Mouse (Mus musculus): ENCODE measurements around the gene Trpt1.
"Not testable (repeated sequence)": the region's sequence is repeated elsewhere in the genome, so short reads cannot be mapped to it uniquely, and the experiment has no call there.

Gene Trpt1

GRCm38 (mm10) chr19:6975537-6976521, 20.1 kb upstream of the Trpt1 start, which contains the start of gene Plcb3:
Plcb3 (minus strand) TSS chr19:6976470.
- DNase-seq (ENCODE audit: low spot score): peak; percentile 65

DNA sequence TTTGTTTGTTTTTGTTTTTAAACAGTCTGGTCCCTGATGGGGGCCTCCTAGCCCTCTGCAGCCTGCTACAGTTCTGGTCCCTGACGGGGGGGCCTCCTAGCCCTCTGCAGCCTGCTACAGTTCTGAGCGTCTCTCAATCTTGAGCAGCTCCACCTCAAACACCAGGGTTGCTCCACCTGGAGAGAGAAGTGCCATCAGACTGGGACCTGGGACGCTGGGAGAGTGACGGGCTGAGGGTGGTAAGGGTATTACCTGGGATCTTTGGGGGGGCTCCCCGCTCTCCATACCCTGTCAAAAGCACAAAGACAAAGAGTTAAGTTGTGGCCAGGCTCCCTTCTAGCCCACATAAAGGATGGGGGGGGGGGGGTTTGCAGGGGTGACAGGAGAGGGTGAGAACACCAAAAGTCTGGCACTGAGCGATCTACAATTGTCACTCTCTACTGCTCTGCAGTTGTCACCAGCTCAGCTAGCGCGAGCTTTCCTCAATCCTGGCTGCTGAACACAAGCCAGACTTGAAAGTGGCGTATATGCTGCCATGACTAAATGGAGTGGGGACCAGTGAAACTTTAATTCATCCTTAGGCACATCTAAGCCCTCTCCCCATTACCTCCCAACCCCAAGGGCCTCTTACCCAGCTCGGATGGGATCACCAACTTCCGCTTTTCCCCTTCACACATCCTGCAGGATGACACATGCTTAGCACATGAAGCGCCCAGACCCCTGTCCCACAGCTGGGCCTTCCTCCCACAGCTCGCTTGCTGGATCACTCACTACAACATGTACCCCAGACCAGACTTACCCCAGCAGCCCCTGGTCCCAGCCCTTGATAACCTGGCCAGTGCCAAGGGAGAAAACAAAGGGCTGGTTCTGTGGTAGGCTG, 17.9 kb upstream of the Trpt1 start:
- no peak for DNase-seq (ENCODE audit: low spot score)

GRCm38 (mm10) chr19:6978639-6978974, 17.3 kb upstream of the Trpt1 start:
- no peak for DNase-seq (ENCODE audit: low spot score)

- DNase-seq (ENCODE audit: low spot score): no peak
Measured at GRCm38 (mm10) chr19:6979001-6979479, 16.9 kb upstream of the Trpt1 start.

DNA sequence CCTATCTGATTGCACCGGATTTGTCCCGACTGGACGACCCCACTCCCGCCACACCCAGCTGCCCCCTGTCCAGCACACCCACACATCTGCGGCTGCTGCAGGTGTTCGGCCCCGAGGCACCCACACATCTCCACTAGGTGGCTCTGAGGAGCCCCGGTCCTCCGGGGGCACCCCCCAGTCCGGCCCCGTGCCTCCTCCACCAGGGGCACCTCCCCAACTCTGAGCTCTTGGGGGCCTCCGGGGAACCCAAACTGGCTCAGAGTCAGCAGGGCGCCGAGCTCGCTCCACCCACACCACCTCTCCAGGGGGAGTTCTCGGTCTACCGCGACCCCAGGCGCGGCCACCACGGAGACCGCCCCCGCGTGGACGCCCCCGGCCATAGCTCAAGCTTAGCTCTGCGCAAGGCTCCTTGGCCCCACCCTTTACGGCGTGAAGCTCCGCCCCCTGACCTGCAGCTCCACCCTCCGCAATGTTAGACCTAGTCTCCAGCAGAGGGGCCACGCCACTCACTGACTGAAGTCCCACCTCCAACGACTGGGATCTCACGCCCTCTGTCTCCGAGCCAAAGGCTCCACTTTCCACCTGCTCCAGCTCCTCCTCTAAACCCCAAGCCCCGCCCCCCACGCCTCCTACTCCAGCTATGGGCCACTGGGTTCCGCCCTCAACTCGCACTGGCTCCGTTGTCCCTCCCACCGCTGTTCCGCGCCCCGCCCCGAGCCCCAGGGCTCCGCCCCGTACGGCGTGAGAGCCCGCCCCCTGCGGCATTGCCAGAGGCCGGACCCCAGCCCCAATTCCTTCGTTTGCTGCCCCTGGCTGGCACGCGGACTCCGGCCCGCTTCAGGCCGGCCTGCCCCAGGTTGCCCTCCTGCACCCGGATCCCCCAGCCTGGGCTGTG, 16.2 kb upstream of the Trpt1 start:
- DNase-seq (ENCODE audit: low spot score): peak; percentile 100

DNA sequence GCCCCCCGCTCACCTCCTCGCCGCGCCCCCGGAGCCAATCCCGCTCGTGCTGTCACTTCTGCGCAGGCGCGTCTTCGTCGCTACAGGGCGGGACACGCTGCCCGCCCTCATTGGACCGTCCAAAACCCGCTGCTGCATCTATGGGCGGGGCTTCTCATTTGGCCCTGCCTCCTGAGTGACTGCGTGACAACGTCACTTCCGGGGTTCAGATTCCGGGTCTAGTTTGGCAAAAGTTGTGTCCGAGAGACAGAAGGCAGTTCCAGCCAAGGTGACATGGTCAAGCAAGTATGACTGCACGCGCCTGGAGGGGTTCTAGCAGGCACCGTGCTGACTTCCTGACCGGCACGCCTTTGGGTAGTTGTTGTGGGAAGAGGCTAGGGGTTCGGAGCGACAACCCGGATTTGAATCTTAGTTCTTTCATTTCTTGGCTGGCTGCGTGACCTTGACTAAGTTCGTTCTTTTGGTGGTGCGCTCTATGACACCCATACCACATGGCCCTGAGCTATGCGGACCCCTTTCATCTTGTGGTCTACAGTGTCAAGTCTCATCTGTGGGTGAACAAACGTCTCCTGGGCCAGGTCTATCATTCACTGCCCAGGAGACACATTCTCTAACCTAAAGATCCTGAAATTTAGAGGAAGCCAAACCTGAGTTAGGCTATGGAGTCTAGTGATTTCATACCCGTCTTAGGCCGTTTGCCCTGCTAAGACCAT, 15.4 kb upstream of the Trpt1 start, which contains the start of gene Fkbp2:
Gene Fkbp2, minus strand, starts transcription at position 121 of the 713 bp plus-strand sequence.
- peak; percentile 99 for DNase-seq (ENCODE audit: low spot score)

DNA sequence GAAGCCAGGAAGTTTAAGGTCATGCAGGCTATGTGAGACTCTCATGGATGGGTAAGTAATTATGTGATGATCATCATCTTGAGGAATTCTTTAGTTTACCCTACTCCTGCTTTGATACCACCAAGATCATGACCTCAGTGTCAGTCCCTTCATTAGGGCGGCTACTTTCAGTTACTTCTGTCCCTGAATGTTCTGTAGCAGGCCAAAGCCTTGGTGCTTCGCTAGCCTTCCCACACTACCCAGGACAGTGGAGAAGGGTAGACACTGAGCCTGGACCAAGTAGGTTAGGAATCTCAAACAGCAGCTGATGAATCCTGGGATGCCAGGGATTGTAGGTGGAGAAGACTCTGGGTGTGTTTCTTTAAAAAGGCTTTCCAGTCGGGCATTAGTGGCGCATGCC, 14.5 kb upstream of the Trpt1 start:
- no peak for DNase-seq (ENCODE audit: low spot score)

GRCm38 (mm10) chr19:6983621-6984020, 12.3 kb upstream of the Trpt1 start:
- DNase-seq (ENCODE audit: low spot score): no peak

GRCm38 (mm10) chr19:6985300-6985699, 10.6 kb upstream of the Trpt1 start:
- DNase-seq (ENCODE audit: low spot score): no peak

- no peak for DNase-seq (ENCODE audit: low spot score)
Measured at GRCm38 (mm10) chr19:6985951-6986708, 9.8 kb upstream of the Trpt1 start.

GRCm38 (mm10) chr19:6987061-6987903, 8.6 kb upstream of the Trpt1 start, which contains the start of gene Vegfb:
Vegfb (minus strand) TSS chr19:6987651.
- DNase-seq (ENCODE audit: low spot score): peak; percentile 54

DNA sequence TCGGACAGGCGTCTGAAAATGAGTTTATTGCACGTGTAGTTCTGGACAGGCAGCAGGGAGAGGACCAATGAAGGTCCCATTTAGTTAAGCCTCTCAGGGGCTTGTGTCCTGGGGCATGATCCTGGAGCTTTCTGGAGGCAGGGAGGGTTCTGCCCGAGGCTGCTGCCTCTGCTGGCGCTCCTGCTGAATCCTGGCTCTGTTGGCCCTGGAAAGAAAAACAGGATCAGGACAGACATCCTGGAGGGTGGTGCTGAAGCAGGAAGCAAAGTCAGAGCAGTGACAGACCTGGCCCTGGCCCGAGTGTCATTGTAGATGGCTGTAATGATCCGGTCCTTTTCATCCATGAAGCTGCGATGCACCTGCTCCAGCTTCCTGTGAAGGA, 8.0 kb upstream of the Trpt1 start:
- no peak for DNase-seq (ENCODE audit: low spot score)

- DNase-seq (ENCODE audit: low spot score): no peak
Measured at GRCm38 (mm10) chr19:6989251-6989650, 6.7 kb upstream of the Trpt1 start.

GRCm38 (mm10) chr19:6990712-6991111, 5.2 kb upstream of the Trpt1 start:
- no peak for DNase-seq (ENCODE audit: low spot score)

- not testable (repeated sequence) for DNase-seq (ENCODE audit: low spot score)
Measured at GRCm38 (mm10) chr19:6991166-6991565, 4.8 kb upstream of the Trpt1 start.

DNA sequence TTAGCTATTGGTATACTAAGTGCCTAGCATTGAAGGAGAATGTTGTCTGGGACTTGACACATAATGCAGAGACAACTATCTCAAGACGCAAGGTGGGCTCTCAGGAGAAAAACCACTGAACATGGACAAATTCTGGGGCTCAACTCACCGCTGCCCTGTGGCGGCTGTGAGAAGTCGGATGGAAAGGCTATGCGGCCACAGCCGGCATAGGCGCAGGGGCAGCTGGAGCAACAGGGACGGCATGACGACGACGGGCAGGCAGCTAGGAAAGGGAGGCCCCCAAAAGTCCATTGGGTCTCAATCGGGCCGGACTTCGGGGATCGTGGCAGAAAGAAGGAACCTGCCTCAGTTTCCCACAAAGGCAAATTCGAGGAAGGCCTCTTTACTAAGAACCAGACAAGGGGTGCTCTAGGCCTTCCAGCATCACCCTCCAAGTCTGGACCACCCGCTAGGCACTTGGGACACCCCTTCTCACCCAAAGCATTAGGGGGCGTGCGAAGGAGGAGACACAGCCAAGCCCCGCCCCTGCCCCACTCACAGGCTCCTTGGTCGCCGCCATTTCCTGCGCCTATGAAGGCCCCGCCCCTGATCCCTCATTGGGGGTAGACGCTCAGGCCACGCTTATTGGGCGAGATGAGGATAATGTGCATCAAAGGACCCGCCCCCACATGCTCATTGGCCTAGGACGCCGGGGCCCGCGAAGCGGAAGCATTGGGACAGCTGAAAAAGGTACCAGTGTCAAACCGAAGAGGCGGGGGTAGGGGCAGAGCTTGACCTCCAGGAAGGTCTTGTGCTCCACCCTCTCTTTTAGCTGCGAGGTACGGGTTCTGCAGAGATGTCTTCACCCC, 3.7 kb upstream of the Trpt1 start, which contains the start of gene Dnajc4:
Gene Dnajc4, minus strand, starts transcription at position 562 of the 848 bp plus-strand sequence.
- peak; percentile 98 for DNase-seq (ENCODE audit: low spot score)

DNA sequence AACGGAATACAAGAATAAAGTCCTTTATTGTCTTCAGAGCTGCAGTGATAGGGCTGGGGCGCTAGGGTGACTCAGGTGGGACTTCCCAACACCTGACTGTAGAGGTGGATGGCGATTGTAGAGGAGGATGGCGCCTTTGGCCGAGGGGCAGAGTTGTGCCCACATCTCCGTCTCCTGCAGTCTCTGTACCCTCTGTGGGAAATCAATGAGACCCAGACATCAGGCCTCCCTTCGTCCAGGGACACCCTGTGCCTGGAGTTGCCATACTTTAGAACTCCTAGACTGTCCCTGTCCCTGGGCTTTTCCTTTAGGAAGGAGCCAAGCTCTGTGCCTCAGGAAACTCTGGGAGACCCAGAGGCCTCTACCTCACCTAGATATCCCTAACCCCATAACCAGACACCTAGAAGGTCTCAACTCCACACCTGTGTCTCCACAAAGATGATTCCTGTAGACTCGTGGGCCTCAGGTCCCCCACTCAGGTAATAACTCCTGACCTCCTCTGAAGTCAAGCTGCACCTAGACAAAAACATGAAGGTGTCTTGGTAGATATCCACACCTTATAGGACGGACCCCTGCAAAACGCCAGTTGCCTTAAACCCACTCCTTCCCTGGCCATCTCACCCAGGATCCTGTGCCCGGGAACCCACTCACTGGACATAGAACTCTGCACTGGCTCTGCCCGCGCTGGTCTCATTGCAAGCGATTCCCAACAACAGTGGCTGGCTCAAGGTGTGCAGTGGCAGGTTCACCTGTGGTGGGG, 2.7 kb upstream of the Trpt1 start:
- DNase-seq (ENCODE audit: low spot score): no peak
